Mouse (Mus musculus): ENCODE data around the gene Stpg2. TPM values are rescaled to one million over a fixed set of nuclear protein-coding genes. Genes with fewer than 3 reads are reported as not detected.

The Stpg2 gene
- total RNA-seq (2014; rRNA removed) (not detected in 2 replicates), polyA plus RNA-seq (2015; fragmentation: Nextera tagmentation; extraction: Ambion mirVana) (0.16 TPM in 1 of 2 replicates, not detected in the other)

DNA sequence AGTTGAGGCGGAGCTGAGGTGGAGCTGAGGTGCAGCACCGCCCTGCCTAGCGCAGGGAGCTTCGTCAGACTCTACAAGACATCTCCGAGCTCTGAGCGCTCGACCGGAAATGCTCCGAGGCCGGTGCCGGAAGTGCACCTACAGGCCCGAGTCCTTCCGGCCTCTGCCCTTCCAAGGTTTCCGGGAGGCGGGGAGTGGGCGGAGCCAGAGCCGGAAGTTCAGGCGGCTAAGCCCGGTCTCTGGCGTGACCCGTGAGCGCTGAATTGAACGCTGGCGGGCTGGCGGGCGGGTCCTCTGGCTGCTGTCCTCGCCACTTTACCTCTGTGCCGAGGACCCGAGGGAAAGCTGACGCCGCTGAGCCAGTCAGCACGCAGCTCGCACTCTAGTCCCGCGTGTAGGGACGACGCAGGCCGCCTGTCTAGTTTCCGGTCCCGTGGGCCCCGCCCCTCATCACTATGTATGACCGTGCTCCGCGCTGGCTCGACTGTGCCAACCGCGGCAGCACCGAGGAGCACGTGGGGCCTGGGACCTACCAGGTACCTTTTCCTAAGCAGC lies at the start of gene Stpg2:
TSS of gene Stpg2 (plus strand) at position 251 of the 555 bp plus-strand sequence.
- under 1% methylated on average over 49 of the region's 49 CpGs for WGBS

GRCm38 (mm10) chr3:139162146-139162545 lies 43.3 kb upstream of the Stpg2 start:
- TF ChIP-seq CTCF (IDR thresholded peaks at IDR 0.05), result no peak
- ATAC-seq (ENCODE audit: low FRiP score), result no peak
- WGBS, result 78% methylated on average over 2 of the region's 2 CpGs

More for the DNA sequence above, at the start of gene Stpg2:
- Histone ChIP-seq H3K9ac (replicated peaks; ENCODE audit: low read length, poor library complexity, severe bottlenecking) (peak within 1 kb of the TSS; percentile 61), H3K9me3 (ENCODE audit: low read length) (no peaks in the 10 kb centered on the region), H3K4me3 (ENCODE audit: low read depth, low read length) (peak within 1 kb of the TSS; percentile 53), H3K27ac (ENCODE audit: low read depth, low read length) (peak within 1 kb of the TSS; percentile 97), H3K4me2 (ENCODE audit: low read depth, low read length, poor library complexity, severe bottlenecking) (peak within 1 kb of the TSS; percentile 75), H3K27me3 (ENCODE audit: insufficient read depth, low read length) (peaks cover 23% of the 10 kb centered on the region), H3K4me1 (ENCODE audit: insufficient read depth, low read length) (no peaks in the 10 kb centered on the region), H3K36me3 (ENCODE audit: insufficient read depth, low read length) (no peaks in the 10 kb centered on the region)
- TF ChIP-seq CTCF (IDR thresholded peaks at IDR 0.05), result peak; percentile 27
- DNase-seq (ENCODE audit: low spot score) (peak; percentile 97), ATAC-seq (ENCODE audit: low FRiP score) (peak; percentile 98)

DNA sequence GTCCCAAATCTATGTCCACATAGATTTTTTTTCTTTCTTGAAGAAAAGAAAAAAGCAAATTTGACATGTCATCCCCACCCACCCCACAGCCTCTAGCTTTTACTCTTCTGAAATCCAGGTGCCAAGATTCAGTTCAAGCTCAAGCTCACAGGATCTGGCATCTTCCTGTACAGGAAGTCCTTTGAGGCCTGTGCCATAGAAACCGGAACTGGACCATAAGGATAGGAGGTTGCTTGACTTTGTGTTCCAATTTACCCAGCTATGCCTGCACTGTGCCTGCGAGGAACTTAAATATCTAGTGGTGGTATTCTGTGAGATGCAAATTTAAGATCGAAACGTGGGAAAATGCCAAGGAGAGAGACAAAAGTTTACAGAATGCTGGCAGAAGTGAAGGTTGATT lies 42.8 kb upstream of the Stpg2 start:
- Histone ChIP-seq H3K9ac (replicated peaks; ENCODE audit: low read length, poor library complexity, severe bottlenecking) (no peak overlapping the region), H3K27me3 (ENCODE audit: insufficient read depth, low read length) (no peaks in the 10 kb centered on the region), H3K9me3 (ENCODE audit: low read length) (no peaks in the 10 kb centered on the region), H3K4me1 (ENCODE audit: insufficient read depth, low read length) (no peaks in the 10 kb centered on the region), H3K27ac (ENCODE audit: low read depth, low read length) (no peak overlapping the region), H3K4me2 (ENCODE audit: low read depth, low read length, poor library complexity, severe bottlenecking) (no peak overlapping the region), H3K4me3 (ENCODE audit: low read depth, low read length) (no peak overlapping the region), H3K36me3 (ENCODE audit: insufficient read depth, low read length) (no peaks in the 10 kb centered on the region)
- DNase-seq (ENCODE audit: low spot score), result no peak
- no peak for ATAC-seq (ENCODE audit: low FRiP score)
- TF ChIP-seq CTCF (IDR thresholded peaks at IDR 0.05), result no peak
- 85% methylated on average over 4 of the region's 4 CpGs for WGBS

More at GRCm38 (mm10) chr3:139162146-139162545, 43.3 kb upstream of the Stpg2 start:
- no peaks in the 10 kb centered on the region for H3K4me1 ChIP-seq (ENCODE audit: insufficient read depth, low read length)
- no peak overlapping the region for H3K9ac ChIP-seq (replicated peaks; ENCODE audit: low read length, poor library complexity, severe bottlenecking)
- H3K36me3 ChIP-seq (ENCODE audit: insufficient read depth, low read length), result no peaks in the 10 kb centered on the region
- H3K4me3 ChIP-seq (ENCODE audit: low read depth, low read length), result no peak overlapping the region
- H3K27ac ChIP-seq (ENCODE audit: low read depth, low read length), result no peak overlapping the region
- no peak overlapping the region for H3K4me2 ChIP-seq (ENCODE audit: low read depth, low read length, poor library complexity, severe bottlenecking)
- no peak for DNase-seq (ENCODE audit: low spot score)
- no peaks in the 10 kb centered on the region for H3K9me3 ChIP-seq (ENCODE audit: low read length)
- no peaks in the 10 kb centered on the region for H3K27me3 ChIP-seq (ENCODE audit: insufficient read depth, low read length)

GRCm38 (mm10) chr3:139168510-139169269 lies 36.8 kb upstream of the Stpg2 start:
- Histone ChIP-seq H3K27ac (ENCODE audit: low read depth, low read length) (no peak overlapping the region), H3K4me3 (ENCODE audit: low read depth, low read length) (no peak overlapping the region), H3K27me3 (ENCODE audit: insufficient read depth, low read length) (no peaks in the 10 kb centered on the region), H3K4me1 (ENCODE audit: insufficient read depth, low read length) (no peaks in the 10 kb centered on the region), H3K36me3 (ENCODE audit: insufficient read depth, low read length) (no peaks in the 10 kb centered on the region), H3K9ac (replicated peaks; ENCODE audit: low read length, poor library complexity, severe bottlenecking) (no peak overlapping the region), H3K9me3 (ENCODE audit: low read length) (no peaks in the 10 kb centered on the region), H3K4me2 (ENCODE audit: low read depth, low read length, poor library complexity, severe bottlenecking) (no peak overlapping the region)
- WGBS, result 30% methylated on average over 4 of the region's 4 CpGs
- DNase-seq (ENCODE audit: low spot score) (peak; percentile 19), ATAC-seq (ENCODE audit: low FRiP score) (no peak)
- no peak for TF ChIP-seq CTCF (IDR thresholded peaks at IDR 0.05)

DNA sequence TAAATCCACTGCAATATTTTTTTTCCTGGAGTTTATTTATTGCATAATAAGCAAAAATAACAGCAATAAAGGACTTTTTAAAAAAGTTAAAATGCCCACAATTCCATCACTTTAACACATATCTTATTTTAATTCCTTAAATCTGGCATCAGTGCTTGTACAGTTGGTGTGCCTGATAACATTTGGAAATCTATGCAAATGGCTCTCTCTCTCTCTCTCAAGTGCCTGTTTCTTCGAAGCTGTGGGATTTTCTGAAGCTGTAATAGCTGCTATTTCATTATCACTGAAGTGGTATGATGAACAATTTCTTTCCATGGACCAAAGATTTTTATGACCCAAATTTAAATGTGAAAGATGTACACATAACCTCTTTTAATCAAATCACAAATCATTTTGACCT lies 35.8 kb upstream of the Stpg2 start:
- 50% methylated on average over 1 of the region's 1 CpGs for WGBS
- TF ChIP-seq CTCF (IDR thresholded peaks at IDR 0.05), result no peak
- H3K36me3 ChIP-seq (ENCODE audit: insufficient read depth, low read length), result no peaks in the 10 kb centered on the region
- no peaks in the 10 kb centered on the region for H3K4me1 ChIP-seq (ENCODE audit: insufficient read depth, low read length)
- ATAC-seq (ENCODE audit: low FRiP score) (no peak), DNase-seq (ENCODE audit: low spot score) (no peak)
- no peak overlapping the region for H3K9ac ChIP-seq (replicated peaks; ENCODE audit: low read length, poor library complexity, severe bottlenecking)
- no peak overlapping the region for H3K27ac ChIP-seq (ENCODE audit: low read depth, low read length)
- no peaks in the 10 kb centered on the region for H3K9me3 ChIP-seq (ENCODE audit: low read length)
- no peak overlapping the region for H3K4me3 ChIP-seq (ENCODE audit: low read depth, low read length)
- no peak overlapping the region for H3K4me2 ChIP-seq (ENCODE audit: low read depth, low read length, poor library complexity, severe bottlenecking)
- H3K27me3 ChIP-seq (ENCODE audit: insufficient read depth, low read length), result no peaks in the 10 kb centered on the region

- Histone ChIP-seq H3K27ac (ENCODE audit: low read depth, low read length) (no peak overlapping the region), H3K4me2 (ENCODE audit: low read depth, low read length, poor library complexity, severe bottlenecking) (no peak overlapping the region), H3K27me3 (ENCODE audit: insufficient read depth, low read length) (no peaks in the 10 kb centered on the region), H3K4me3 (ENCODE audit: low read depth, low read length) (no peak overlapping the region), H3K9me3 (ENCODE audit: low read length) (no peaks in the 10 kb centered on the region), H3K4me1 (ENCODE audit: insufficient read depth, low read length) (no peaks in the 10 kb centered on the region), H3K36me3 (ENCODE audit: insufficient read depth, low read length) (no peaks in the 10 kb centered on the region), H3K9ac (replicated peaks; ENCODE audit: low read length, poor library complexity, severe bottlenecking) (no peak overlapping the region)
- ATAC-seq (ENCODE audit: low FRiP score), result no peak
- 19% methylated on average over 1 of the region's 1 CpGs for WGBS
- DNase-seq (ENCODE audit: low spot score), result no peak
- no peak for TF ChIP-seq CTCF (IDR thresholded peaks at IDR 0.05)
Observed at GRCm38 (mm10) chr3:139176936-139177335, 28.6 kb upstream of the Stpg2 start.
